Mouse (Mus musculus) left cerebral cortex, postnatal 25 days (tissue): ENCODE measurements around the gene Il18bp. TPM values are rescaled to one million over a fixed set of nuclear protein-coding genes. Genes with fewer than 3 reads are reported as not detected.

ENCODE experiments used
- DNase-seq, 2 experiments: peaks; one replicate each; pipeline ENCODE4 v3.0.0; 2022; ENCODE audit warnings: low spot score in 2 of 2, mixed read lengths in 1 of 2
- intact Hi-C: fragments of 180-260 bp; cut with DNase I; formaldehyde crosslinking; loops from one replicate; pipeline ENCODE4 v1.15.1; 2025
- total RNA-seq, 2 experiments: library from RNA; stranded (reverse); gene quantifications; 2 replicates each; pipeline ENCODE4 v1.2.3; 2021

The Il18bp gene
- total RNA-seq, 2 experiments from 2014 or later: 5.8 to 7.9 TPM

DNA sequence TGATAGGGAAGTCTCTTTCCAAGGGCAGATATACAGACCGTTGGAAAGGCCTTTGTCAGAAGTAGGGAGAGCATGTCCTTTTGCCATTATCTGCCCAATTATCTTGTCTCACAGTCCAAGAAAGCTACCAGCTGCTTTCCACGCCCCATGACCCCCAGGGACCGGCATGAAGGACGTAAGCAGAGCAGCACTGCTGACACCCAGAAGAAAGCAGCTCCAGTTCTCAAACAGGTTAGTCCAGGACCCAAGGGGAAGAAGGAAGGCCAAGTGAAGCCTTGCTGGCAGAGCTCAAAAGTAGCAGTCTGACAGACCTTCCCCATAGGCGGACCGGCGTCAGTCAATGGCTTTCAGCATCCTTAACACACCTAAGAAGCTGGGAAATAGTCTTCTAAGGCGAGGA lies 5.1 kb downstream of the Il18bp start:
- no peak for DNase-seq
- intact Hi-C loops: no loop called here

GRCm38 (mm10) chr7:102011855-102012254 lies 6.6 kb downstream of the Il18bp start:
- intact Hi-C loops: no loop called here

DNA sequence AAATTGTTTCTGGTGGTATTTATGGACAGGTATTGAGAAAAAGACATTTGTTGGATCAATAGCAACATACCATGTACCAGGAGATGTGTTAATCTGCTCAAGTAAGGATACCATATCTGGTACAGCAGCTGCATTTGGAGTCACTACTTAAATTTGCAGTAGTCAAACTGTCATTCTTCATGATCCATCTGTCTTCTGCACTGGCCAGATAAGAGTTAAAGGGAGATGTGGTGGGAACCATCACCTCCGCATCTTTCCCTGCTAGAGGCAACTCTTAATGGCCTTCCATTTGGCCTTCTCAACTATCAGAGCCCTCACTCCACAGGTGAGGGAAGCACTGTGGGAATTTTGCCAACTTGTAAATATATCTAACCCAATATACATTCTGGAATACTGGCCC lies 12.0 kb downstream of the Il18bp start:
- intact Hi-C loops: no loop called here
- no peak for DNase-seq

More at GRCm38 (mm10) chr7:102011855-102012254, 6.6 kb downstream of the Il18bp start:
- DNase-seq: no peak

DNA sequence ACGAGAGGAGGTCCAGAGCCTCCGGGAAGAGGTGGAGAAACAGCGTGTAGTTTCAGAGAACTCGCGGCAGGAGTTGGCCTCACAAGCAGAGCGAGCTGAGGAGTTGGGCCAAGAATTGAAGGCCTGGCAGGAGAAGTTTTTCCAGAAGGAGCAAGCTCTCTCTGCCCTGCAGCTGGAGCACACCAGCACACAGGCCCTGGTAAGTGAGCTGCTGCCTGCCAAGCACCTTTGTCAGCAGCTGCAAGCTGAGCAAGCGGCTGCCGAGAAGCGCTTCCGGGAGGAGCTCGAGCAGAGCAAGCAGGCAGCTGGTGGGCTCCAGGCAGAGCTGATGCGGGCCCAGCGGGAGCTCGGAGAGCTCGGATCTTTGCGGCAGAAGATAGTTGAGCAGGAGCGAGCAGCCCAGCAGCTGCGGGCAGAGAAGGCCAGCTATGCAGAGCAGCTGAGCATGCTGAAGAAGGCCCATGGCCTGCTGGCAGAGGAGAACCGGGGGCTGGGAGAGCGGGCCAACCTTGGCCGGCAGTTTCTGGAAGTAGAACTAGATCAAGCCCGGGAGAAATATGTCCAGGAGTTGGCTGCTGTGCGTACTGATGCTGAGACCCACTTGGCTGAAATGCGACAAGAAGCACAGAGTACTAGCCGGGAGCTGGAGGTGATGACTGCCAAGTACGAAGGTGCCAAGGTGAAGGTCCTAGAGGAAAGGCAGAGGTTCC lies 17.4 kb downstream of the Il18bp start:
- intact Hi-C loops: no loop called here
- peak; percentile 38 to 43 for DNase-seq

DNA sequence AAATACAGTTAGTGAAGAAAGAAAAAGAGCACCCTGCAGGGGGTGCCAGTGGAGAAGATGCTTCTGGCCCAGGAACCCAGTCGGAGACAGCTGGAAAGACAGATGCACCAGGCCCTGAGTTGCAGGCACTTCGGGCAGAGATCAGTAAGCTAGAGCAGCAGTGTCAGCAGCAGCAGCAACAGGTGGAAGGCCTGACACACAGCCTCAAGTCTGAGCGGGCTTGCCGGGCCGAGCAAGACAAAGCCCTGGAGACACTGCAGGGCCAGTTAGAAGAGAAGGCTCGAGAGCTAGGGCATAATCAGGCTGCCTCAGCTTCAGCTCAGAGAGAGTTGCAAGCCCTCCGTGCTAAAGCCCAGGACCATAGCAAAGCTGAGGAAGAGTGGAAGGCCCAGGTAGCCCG lies 18.2 kb downstream of the Il18bp start:
- intact Hi-C loops: no loop called here
- no peak for DNase-seq

DNA sequence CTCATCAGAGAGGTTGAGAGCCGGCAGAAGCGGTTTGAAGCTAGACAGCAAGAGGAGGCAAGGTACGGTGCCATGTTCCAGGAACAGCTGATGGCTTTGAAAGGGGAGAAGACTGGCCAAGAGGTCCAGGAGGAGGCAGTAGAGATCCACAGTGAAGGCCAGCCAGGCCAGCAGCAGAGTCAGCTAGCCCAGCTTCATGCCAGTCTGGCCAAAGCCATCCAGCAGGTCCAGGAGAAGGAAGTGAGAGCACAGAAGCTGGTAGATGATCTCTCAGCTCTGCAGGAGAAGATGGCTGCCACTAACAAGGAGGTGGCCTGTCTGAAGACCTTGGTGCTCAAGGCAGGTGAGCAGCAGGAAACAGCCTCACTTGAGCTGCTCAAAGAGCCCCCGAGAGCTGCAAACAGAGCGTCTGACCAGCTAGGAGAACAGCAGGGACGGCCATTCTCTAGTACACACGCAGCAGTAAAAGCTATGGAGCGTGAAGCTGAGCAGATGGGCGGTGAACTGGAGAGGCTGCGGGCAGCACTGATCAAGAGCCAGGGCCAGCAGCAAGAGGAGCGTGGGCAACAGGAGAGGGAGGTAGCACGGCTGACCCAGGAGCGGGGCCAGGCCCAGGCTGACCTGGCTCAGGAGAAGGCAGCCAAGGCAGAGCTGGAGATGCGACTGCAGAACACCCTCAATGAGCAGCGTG lies 18.9 kb downstream of the Il18bp start:
- no peak for DNase-seq
- intact Hi-C loops: loop anchor here (1.0 kb wide), 1 partner anchor 78 kb away; no protein-coding TSS in a partner anchor

GRCm38 (mm10) chr7:101998194-101998927 lies 20.1 kb downstream of the Il18bp start:
- intact Hi-C loops: no loop called here
- DNase-seq: peak; percentile 87 to 88

DNA sequence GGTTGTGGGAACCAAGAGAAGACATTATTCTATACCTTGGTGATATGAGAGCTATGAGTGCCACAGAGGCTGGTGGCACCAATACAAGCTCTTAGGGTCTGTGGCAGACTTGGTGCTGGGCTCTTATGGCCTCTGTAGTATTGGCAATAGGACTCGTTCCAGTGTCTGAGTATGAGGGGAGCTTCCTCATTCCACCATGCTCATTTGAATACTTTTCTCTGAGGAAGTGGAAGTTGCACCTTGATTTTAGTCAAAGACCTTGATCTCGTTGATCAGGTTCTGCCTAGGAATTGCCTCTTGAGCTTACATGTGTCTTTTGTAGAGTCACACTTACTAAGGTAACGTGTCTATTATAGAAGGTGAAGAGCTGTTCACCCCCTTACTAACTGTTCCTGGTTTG lies 24.2 kb downstream of the Il18bp start:
- intact Hi-C loops: no loop called here
- DNase-seq: no peak

- no peak for DNase-seq
- intact Hi-C loops: no loop called here
Measured at GRCm38 (mm10) chr7:101985081-101985480, 33.4 kb downstream of the Il18bp start.

DNA sequence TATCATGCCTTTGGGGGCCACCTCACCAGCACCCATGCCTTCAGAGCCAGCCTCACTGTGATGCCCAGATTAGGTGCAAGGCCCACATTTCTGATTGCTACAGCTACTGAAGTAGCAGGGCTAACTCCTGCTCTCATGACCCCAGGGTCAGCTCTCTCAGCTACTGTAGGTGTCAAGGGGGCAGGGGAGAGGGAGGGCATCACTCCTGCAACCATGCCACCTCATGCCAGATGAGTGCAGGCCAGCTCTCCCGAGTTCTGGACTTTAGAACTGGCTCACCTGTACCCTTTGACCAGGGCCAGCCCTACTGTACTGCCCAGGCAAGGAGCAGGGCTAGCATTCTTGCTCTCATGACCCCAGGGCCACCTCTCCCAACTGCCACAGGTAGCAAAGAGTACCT lies 35.8 kb downstream of the Il18bp start:
- DNase-seq: no peak
- intact Hi-C loops: no loop called here

- DNase-seq: peak in 1 of 2 experiments; percentile 25
- intact Hi-C loops: no loop called here
Measured at GRCm38 (mm10) chr7:101974505-101974904, 44.0 kb downstream of the Il18bp start.

DNA sequence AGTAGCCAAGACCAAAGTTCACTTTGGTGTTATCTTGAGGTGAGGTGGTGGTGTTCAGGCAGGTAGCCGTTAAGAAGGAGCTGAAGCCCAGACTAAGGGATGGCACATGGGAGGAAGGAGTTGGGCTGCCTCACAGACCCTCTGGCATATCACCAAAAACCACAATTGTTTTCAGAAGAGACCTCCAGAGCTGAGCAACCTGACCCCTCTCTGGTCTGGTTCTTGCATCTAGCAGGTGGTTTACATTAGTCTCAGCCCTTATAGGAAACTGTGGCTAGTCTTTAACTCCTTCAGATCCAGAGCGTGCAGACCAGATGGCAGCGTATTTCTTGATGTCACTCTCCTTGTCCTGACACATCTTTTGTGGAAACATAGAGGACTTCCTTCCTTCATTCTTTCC lies 44.8 kb downstream of the Il18bp start:
- intact Hi-C loops: no loop called here
- no peak for DNase-seq

DNA sequence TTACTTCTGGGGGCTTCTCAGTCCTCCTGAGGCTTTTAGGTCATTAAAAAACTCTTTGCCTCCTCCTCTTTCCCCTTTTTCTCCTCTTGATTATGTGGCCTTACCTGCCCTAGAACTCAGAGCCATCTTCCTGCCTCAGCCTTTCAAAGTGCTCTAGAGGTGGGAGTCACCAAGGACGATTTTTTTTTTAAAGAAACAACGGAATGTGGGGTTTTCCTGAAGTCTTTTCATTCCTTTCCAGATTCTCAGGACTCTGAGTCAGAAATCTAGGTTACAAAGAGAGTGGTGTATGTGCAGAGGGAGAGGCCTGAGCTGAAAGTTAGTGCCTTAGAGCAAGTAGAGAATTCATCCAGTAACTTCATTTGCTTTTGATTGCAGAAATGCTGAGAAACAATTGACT lies 46.8 kb downstream of the Il18bp start:
- intact Hi-C loops: loop anchor here (2.0 kb wide), 1 partner anchor 37 kb away; the partner anchor contains the start of gene Numa1

DNA sequence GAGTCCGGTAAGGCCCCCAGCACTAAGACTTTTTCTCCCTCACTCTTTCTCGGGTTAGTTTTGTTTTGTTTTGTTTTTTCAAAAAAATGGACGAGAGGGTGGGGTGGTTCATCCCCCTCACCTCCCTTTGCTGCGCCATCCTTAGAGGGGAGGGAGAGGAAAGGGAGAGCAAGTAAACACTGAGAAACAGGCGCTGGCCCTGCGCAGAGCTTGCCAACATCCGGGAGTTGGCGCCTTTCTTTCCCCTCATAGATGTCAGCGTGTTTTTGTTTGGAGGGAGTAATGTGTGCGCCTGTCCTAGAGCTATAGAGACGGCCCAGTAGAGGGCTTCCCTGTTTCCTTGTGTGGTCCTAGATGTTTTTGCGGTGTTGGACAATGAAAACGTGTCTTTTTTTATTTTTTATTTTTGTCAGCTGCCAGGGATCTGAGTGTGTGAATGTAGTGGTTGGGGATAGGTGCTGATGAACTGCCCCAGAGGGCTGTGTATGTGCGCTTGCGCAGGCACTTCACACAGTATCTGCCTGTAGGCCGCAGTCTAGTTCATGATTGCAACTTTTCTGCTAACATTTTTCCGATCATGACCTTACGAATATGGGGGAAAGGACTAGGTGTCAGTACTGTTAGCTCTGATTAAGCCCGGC lies 47.5 kb downstream of the Il18bp start:
- intact Hi-C loops: loop anchor here (2.0 kb wide), 1 partner anchor 36 kb away; the partner anchor contains the start of gene Numa1

More for the DNA sequence above, 46.8 kb downstream of the Il18bp start:
- no peak for DNase-seq

GRCm38 (mm10) chr7:101970429-101970775 lies 48.1 kb downstream of the Il18bp start:
- intact Hi-C loops: loop anchor here (2.0 kb wide), 1 partner anchor 36 kb away; the partner anchor contains the start of gene Numa1

More for the DNA sequence above, 47.5 kb downstream of the Il18bp start:
- DNase-seq: peak; percentile 74 to 82

GRCm38 (mm10) chr7:101969694-101970428 lies 48.6 kb downstream of the Il18bp start:
- intact Hi-C loops: loop anchor here (2.0 kb wide), 1 partner anchor 35 kb away; the partner anchor contains the start of gene Numa1
- DNase-seq: peak; percentile 85 to 89

More at GRCm38 (mm10) chr7:101970429-101970775, 48.1 kb downstream of the Il18bp start:
- DNase-seq: peak; percentile 90 to 92

- DNase-seq: no peak
- intact Hi-C loops: no loop called here
Measured at GRCm38 (mm10) chr7:101968751-101969150, 49.7 kb downstream of the Il18bp start.

DNA sequence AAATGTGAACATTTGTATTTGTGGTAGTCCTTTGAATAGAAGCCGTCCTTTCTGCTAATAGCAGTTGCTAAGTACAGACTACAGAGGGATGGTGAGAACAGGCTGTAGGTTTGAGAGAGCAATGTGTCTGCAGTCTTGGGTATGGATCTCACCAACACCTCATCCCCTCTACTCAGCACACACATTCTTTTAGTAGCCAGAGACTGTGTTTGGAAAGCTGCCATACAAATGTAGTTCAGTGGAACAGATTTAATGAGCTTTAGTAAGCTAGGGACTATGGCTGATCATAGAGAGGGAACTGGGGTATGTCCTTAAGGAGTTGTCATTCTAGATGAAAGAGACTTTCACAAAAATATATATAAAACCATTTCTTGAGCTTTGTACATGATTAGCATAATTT lies 51.2 kb downstream of the Il18bp start:
- DNase-seq: peak in 1 of 2 experiments; percentile 55
- intact Hi-C loops: no loop called here

DNA sequence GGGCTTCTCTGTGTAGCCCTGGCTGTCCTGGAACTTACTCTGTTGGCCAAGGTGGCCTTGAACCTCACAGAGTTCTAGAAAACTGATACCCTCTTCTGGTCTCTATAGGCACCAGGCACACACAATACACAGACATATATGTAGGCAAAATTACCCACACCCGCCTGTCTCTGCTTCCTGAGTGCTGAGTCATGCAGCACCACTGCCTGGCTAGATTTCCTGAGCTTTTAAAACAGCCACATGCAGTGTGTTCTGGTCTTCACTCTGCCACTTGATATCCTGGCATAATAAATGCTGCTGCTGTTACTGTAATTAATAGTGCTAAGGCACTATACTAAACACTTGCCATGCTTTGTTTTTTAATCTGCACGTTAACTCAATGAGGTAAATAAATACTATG lies 52.9 kb downstream of the Il18bp start:
- intact Hi-C loops: no loop called here
- no peak for DNase-seq
